9 mouse cellular contexts compared by ENCODE assay signal in genomic region chr11:98746855-98747693, GRCm38 (mm10). TPM values are rescaled to one million over a fixed set of nuclear protein-coding genes. Genes with fewer than 3 reads are reported as not detected.
DNase-seq lines count a peak whose midpoint lies in the region; ATAC-seq and TF ChIP-seq lines count a peak whose summit lies in the region.
"Had no signal": no experiment of that assay in that cellular context is flagged by ENCODE, and none has a peak within 500 bp of the region (broad histone marks: within the 10 kb centered on the region; RNA-seq: fewer than 3 reads in every experiment).

No protein-coding gene starts in this region.

- no peaks in the 10 kb centered on the region for H3K9me3 ChIP-seq in hindbrain, embryonic 16.5 days (ENCODE audit: control insufficient read depth, low read length)

- H3K27ac ChIP-seq in gastrocnemius, adult 2 months, result peak overlapping the region; percentile 100
- H3K27ac ChIP-seq in hindbrain, embryonic 16.5 days (ENCODE audit: low read depth, low read length), result peak overlapping the region; percentile 94

- H3K9ac ChIP-seq in hindbrain, embryonic 16.5 days (ENCODE audit: low read depth, low read length), result peak overlapping the region; percentile 13; the same call in 1 of the 2 replicates

- H3K4me2 ChIP-seq in hindbrain, embryonic 16.5 days (ENCODE audit: low read length), result peak overlapping the region; percentile 57

- WGBS in hindbrain, embryonic 16.5 days, result 7% methylated on average over 19 of the region's 19 CpGs

- intact Hi-C loops in gastrocnemius, adult 2 months (cut with DNase I), result no loop called here

- H3K36me3 ChIP-seq in hindbrain, embryonic 16.5 days (ENCODE audit: control insufficient read depth, insufficient read depth, low read length), result no peaks in the 10 kb centered on the region

- no peak for TF ChIP-seq CTCF in gastrocnemius, adult 2 months (IDR thresholded peaks at IDR 0.05)

- ATAC-seq in hindbrain, embryonic 16.5 days, result peak; percentile 57
- ATAC-seq: Patski had no signal

- H3K4me3 ChIP-seq in gastrocnemius, adult 2 months, result peak overlapping the region; percentile 65
- H3K4me3 ChIP-seq in hindbrain, embryonic 16.5 days (ENCODE audit: low read length), result peak overlapping the region; percentile 21

- peak; percentile 78 for DNase-seq in ovary, postnatal 36 days (ENCODE audit: low spot score)
- no peak for DNase-seq in ovary, postnatal 14 days (ENCODE audit: low spot score)
- DNase-seq in cerebellum, postnatal 14 days, result peak; percentile 94 to 96
- DNase-seq in gastrocnemius, adult 2 months, result peak; percentile 91
- peak; percentile 94 for DNase-seq in left cerebral cortex, adult 11 months (ENCODE audit: low spot score)
- DNase-seq in lung, postnatal 25 days (ENCODE audit: low spot score), result peak; percentile 82
- DNase-seq in right cerebral cortex, adult 18-20 months, result peak; percentile 97

- peaks cover 79% of the 10 kb centered on the region for H3K4me1 ChIP-seq in hindbrain, embryonic 16.5 days (ENCODE audit: control insufficient read depth, insufficient read depth, low read depth, low read length)

- H3K27me3 ChIP-seq in hindbrain, embryonic 16.5 days (replicated peaks; ENCODE audit: control insufficient read depth, insufficient read depth, low read length), result no peaks in the 10 kb centered on the region
- H3K27me3 ChIP-seq: Patski had no signal

RNA-seq across cellular contexts. Expression of gene Thra, which starts 6.6 kb away (rescaled TPM):
- total RNA-seq in gastrocnemius, adult 2 months (2021), result 10 to 100 TPM; 78.8 to 96.8 TPM
- 127 and 144 TPM in 2 replicates for polyA plus RNA-seq in hindbrain, embryonic 16.5 days (2015; fragmentation: Nextera tagmentation; extraction: Ambion mirVana)

RNA-seq across cellular contexts. Expression of gene Med24, which starts 17.8 kb away (rescaled TPM):
- 10 to 100 TPM; 52.0 to 58.4 TPM for total RNA-seq in gastrocnemius, adult 2 months (2021)
- 62.5 and 71.1 TPM in 2 replicates for polyA plus RNA-seq in hindbrain, embryonic 16.5 days (2015; fragmentation: Nextera tagmentation; extraction: Ambion mirVana)

RNA-seq across cellular contexts. Expression of gene Nr1d1, which starts 28.1 kb away (rescaled TPM):
- 100 to 1,000 TPM in 1 of 2 experiments, 10 to 100 TPM in 1; 56.3 to 152 TPM for total RNA-seq in gastrocnemius, adult 2 months (2021)
- 4.9 and 5.6 TPM in 2 replicates for polyA plus RNA-seq in hindbrain, embryonic 16.5 days (2015; fragmentation: Nextera tagmentation; extraction: Ambion mirVana)

RNA-seq across cellular contexts. Expression of gene Csf3, which starts 46.0 kb away (rescaled TPM):
- not detected for total RNA-seq in gastrocnemius, adult 2 months (2021)
- not detected in 2 replicates for polyA plus RNA-seq in hindbrain, embryonic 16.5 days (2015; fragmentation: Nextera tagmentation; extraction: Ambion mirVana)

RNA-seq across cellular contexts. Expression of gene Msl1, which starts 48.2 kb away (rescaled TPM):
- 10 to 100 TPM; 51.8 to 69.4 TPM for total RNA-seq in gastrocnemius, adult 2 months (2021)
- polyA plus RNA-seq in hindbrain, embryonic 16.5 days (2015; fragmentation: Nextera tagmentation; extraction: Ambion mirVana), result 28.2 and 28.6 TPM in 2 replicates
